ENCODE assay signal across 9 mouse cellular contexts in the genomic region with DNA sequence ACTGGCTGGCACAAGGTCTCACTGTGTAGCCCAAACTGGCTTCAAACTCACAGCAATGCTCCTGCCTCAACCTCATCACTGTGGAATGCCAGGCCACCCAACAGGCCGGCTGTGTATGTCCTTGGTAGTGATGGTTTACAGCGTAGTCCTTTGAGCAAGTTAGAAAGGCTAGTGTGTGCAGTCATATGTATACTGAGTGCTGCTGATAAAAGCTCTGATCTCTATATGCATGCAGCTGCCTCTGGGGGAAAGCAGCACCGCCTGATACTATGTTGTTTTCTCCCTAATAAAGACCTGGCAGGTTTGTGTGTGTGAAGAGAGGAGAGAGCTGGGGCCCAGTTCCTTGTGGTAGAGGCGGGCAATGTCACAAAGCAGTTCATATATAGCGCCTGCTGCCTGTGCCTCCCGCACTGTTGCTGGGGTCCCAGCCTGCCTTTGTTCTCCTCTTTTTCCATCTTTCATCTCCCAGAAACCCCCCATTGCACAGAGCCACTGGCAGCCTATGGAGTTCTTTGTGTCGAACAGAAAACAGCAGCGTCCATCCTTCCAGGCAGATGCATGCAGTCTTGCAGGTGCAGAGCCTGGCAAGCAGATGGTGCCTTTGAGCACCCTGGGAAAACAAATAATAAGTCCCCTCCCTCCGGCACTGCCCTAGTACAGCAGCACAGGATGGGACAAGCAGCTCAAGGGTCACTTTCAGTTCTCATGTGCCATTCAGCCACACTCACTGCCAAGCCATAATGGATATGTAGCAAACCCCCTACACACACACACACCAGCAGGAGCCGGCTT.
A peak's percentile ranks its signal among the peaks of the same experiment; 100 is the strongest.
DNase-seq lines count a peak whose midpoint lies in the region; ATAC-seq and TF ChIP-seq lines count a peak whose summit lies in the region.
"Had no signal": no experiment of that assay in that cellular context is flagged by ENCODE, and none has a peak within 500 bp of the region (broad histone marks: within the 10 kb centered on the region; RNA-seq: fewer than 3 reads in every experiment).

No protein-coding gene starts in this region.

- H3K4me2 ChIP-seq in embryonic facial prominence, embryonic 14.5 days (ENCODE audit: low read depth, low read length) = no peak overlapping the region
- no peak overlapping the region for H3K4me2 ChIP-seq in kidney, postnatal 0 days (ENCODE audit: low read length)
- H3K4me2 ChIP-seq in midbrain, postnatal 0 days (ENCODE audit: low read depth, low read length, poor library complexity, severe bottlenecking) = no peak overlapping the region

- TF ChIP-seq CTCF in kidney, postnatal 0 days (IDR thresholded peaks at IDR 0.05; ENCODE audit: low read depth) = peak; percentile 51
- TF ChIP-seq CTCF in midbrain, postnatal 0 days (IDR thresholded peaks at IDR 0.05) = peak; percentile 66

- ATAC-seq in embryonic facial prominence, embryonic 14.5 days (ENCODE audit: low read depth) = peak; percentile 53
- ATAC-seq in kidney, postnatal 0 days (replicated peaks; ENCODE audit: low FRiP score, low read depth) = peak; percentile 24; the same call in 1 of the 2 replicates
- peak; percentile 70 for ATAC-seq in midbrain, postnatal 0 days (ENCODE audit: low FRiP score)

- no peak overlapping the region; the same call in 1 of the 2 replicates for H3K27ac ChIP-seq in embryonic facial prominence, embryonic 14.5 days (replicated peaks; ENCODE audit: low read depth, low read length)
- no peak overlapping the region for H3K27ac ChIP-seq in kidney, postnatal 0 days
- peak overlapping the region; percentile 68; the same call in 1 of the 2 replicates for H3K27ac ChIP-seq in midbrain, postnatal 0 days (ENCODE audit: low read depth, low read length)

- no peaks in the 10 kb centered on the region for H3K36me3 ChIP-seq in embryonic facial prominence, embryonic 14.5 days (ENCODE audit: control insufficient read depth, insufficient read depth, low read length)
- H3K36me3 ChIP-seq in kidney, postnatal 0 days (ENCODE audit: insufficient read depth, low read length) = no peaks in the 10 kb centered on the region
- H3K36me3 ChIP-seq in midbrain, postnatal 0 days (ENCODE audit: insufficient read depth, low read length) = no peaks in the 10 kb centered on the region

- DNase-seq in kidney, adult 11 months = peak; percentile 19
- DNase-seq in kidney, adult 18-20 months = no peak
- peak; percentile 56 for DNase-seq in embryonic facial prominence, embryonic 14.5 days (ENCODE audit: low spot score)
- DNase-seq in kidney, postnatal 0 days (ENCODE audit: low spot score) = peak; percentile 54
- DNase-seq in midbrain, postnatal 0 days (ENCODE audit: low spot score) = peak; percentile 72
- no peak for DNase-seq in gastrocnemius, postnatal 4 days (ENCODE audit: low spot score in 2 of 2)
- DNase-seq in adrenal gland, adult (ENCODE audit: inconsistent age in 2 of 2, low spot score in 1 of 2) = no peak
- no peak for DNase-seq in adrenal gland, adult 18-20 months (ENCODE audit: low spot score in 2 of 2)

- H3K27me3 ChIP-seq in embryonic facial prominence, embryonic 14.5 days (replicated peaks; ENCODE audit: control insufficient read depth, insufficient read depth, low read length) = no peaks in the 10 kb centered on the region
- no peaks in the 10 kb centered on the region for H3K27me3 ChIP-seq in kidney, postnatal 0 days (ENCODE audit: insufficient read depth, low read length)
- H3K27me3 ChIP-seq in midbrain, postnatal 0 days (ENCODE audit: insufficient read depth, low read length) = no peaks in the 10 kb centered on the region

- no peak overlapping the region for H3K4me3 ChIP-seq in embryonic facial prominence, embryonic 14.5 days (ENCODE audit: low read depth, low read length)
- no peak overlapping the region for H3K4me3 ChIP-seq in kidney, postnatal 0 days (replicated peaks; ENCODE audit: low read depth, low read length)
- no peak overlapping the region for H3K4me3 ChIP-seq in midbrain, postnatal 0 days (ENCODE audit: low read depth, low read length)
- H3K4me3 ChIP-seq: myocyte had no signal

- WGBS in embryonic facial prominence, embryonic 14.5 days = 54% methylated on average over 10 of the region's 10 CpGs
- 52% methylated on average over 10 of the region's 10 CpGs for WGBS in kidney, postnatal 0 days
- 12% methylated on average over 10 of the region's 10 CpGs for WGBS in midbrain, postnatal 0 days

- H3K4me1 ChIP-seq in embryonic facial prominence, embryonic 14.5 days (ENCODE audit: control insufficient read depth, insufficient read depth, low read length) = 0 out of 2 replicates have a peak, but pooled peaks cover 3% of the 10 kb centered on the region
- no peaks in the 10 kb centered on the region for H3K4me1 ChIP-seq in kidney, postnatal 0 days (replicated peaks; ENCODE audit: insufficient read depth, low read length)
- H3K4me1 ChIP-seq in midbrain, postnatal 0 days (ENCODE audit: insufficient read depth, low read length) = peaks cover 9% of the 10 kb centered on the region; the same call in 1 of the 2 replicates

- H3K9me3 ChIP-seq in embryonic facial prominence, embryonic 14.5 days (ENCODE audit: control insufficient read depth, low read length) = no peaks in the 10 kb centered on the region
- H3K9me3 ChIP-seq in kidney, postnatal 0 days (replicated peaks; ENCODE audit: low read length) = no peaks in the 10 kb centered on the region
- H3K9me3 ChIP-seq in midbrain, postnatal 0 days (ENCODE audit: low read length) = no peaks in the 10 kb centered on the region

- no peak overlapping the region for H3K9ac ChIP-seq in embryonic facial prominence, embryonic 14.5 days (ENCODE audit: low read depth, low read length)
- no peak overlapping the region for H3K9ac ChIP-seq in kidney, postnatal 0 days (ENCODE audit: low read depth, low read length)
- no peak overlapping the region; the same call in 1 of the 2 replicates for H3K9ac ChIP-seq in midbrain, postnatal 0 days (replicated peaks; ENCODE audit: low read length, poor library complexity, severe bottlenecking)

Comparison
In these comparisons a context has a peak if more than half of its experiments do, and no peak if none do; other contexts are left out.
1. DNase-seq: peak in kidney, adult 11 months (single experiment), embryonic facial prominence, embryonic 14.5 days (single experiment), kidney, postnatal 0 days (single experiment) and midbrain, postnatal 0 days (single experiment); none in kidney, adult 18-20 months (single experiment), gastrocnemius, postnatal 4 days (0 of 2), adrenal gland, adult (0 of 2) and adrenal gland, adult 18-20 months (0 of 2).
2. Peak in every context shown above with its lines, with median percentiles within 50 percentile points of each other: ATAC-seq.